Mouse (Mus musculus) liver (tissue): ENCODE results near the gene Lipo1.
A peak's percentile ranks its signal among the peaks of the same experiment; 100 is the strongest.
"Not testable (repeated sequence)": the region's sequence is repeated elsewhere in the genome, so short reads cannot be mapped to it uniquely, and the experiment has no call there.

Experiments
- DNase-seq: peaks from one replicate; pipeline ENCODE4 v3.0.0-alpha.2; 2020; ENCODE audit warnings: mixed read lengths

Gene Lipo1

GRCm38 (mm10) chr19:33787359-33787758 is at the start of gene Lipo1:
Lipo1 (minus strand) TSS chr19:33787459.
- DNase-seq = not testable (repeated sequence)

DNA sequence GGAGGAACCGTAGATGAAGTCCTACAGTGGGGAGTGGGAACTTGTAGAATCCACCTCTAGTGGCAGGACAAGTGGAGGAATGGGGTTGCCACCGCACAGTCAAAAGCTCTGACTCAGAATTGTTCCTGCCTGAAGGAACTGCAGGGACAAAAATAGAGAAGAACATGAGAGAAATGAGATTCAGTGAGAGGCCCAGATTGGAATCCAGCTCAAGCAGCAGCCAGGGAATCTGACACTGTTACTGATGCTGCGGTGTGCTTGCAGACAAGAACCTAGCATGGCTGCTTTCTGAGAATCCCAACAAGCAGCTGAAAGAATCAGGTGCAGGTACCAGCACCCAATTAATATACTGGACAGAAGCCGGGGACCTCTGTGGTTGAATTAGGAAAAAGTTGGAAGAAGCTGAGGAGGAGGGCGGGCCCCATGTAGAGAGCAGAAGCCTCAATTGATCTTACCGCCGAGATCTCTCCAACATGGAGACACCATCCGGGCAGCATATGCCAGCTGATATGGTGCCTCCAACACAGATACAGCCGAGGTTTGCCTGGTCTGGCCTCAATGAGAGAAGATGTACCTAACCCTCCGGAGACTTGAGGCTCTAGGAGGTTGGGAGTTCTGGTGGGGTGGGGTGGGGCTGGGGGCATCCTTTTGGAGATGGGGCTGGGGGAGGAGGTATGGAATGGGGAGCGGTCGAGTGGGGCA is 532 bp downstream of the Lipo1 start:
- no peak for DNase-seq

DNA sequence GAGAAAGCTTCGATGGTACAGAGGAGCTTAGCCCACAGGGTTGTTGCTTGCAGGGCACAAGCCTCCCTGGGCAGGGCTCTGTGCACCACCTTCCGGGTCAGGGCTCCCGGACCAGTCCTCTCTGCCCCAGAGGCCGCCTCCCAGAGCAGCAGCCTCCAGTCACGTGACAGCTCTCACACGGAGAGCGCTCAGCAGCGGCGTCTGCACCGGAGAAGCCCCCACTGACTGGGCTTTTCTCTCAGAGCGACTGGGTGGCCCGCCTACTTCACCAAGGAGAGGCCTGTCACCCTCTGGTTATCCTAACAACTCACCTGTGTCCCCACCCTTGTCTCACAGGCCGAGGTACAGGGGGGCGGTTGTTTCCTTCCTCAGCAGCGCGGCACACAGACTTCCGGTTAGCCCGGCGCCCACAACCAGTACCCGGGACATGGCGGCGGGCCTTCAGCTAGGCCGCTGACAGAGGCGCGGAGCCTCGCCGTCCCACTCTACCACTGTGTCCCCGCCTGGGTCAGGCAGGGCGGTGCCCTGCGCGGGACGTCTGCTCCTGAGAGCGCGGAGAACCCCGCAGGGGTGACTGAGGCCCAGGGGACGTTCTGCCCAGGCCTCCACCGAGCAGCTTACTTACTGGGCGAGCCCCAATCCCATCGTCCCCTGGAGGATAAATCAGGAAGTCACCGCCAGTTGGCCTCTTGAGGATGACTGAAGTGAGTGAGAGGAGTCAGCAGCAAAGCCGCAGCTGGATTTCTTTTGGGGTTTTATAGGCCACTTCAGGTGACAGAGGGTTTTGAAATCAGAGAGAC is 25.8 kb downstream of the Lipo1 start, which contains the start of gene Lipo3:
Lipo3 (minus strand) TSS at position 665 of the 800 bp plus-strand sequence.
- peak; percentile 3 for DNase-seq

DNA sequence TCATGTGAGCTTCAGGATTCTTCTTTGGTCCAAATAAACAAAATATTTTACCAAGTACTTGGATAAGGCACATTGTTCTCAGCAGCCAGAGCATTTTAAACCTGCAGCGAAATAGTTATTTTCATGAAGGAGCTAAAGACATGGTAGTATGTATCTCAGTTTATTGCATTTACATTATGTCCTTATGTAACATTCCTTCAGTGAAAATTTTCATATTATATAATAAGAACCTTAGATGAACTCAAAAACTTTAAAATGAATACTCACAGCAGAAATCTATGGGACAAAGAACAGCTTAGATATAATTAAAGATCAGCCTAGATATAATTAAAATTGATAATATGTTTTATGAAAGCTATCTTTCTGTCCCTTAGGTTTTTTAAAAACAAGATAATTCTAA is 36.0 kb downstream of the Lipo1 start, which contains the start of gene Lipo2:
Lipo2 (minus strand) TSS at position 101 of the 400 bp plus-strand sequence.
- DNase-seq = not testable (repeated sequence)
